Mouse (Mus musculus) heart, adult 18-20 months (tissue): Measurements from ENCODE around the gene Dmpk. TPM values are rescaled to one million over a fixed set of nuclear protein-coding genes. Genes with fewer than 3 reads are reported as not detected.
"Not testable (repeated sequence)": the region's sequence is repeated elsewhere in the genome, so short reads cannot be mapped to it uniquely, and the experiment has no call there.

Experiments used
- DNase-seq, 2 experiments: peaks; one replicate each; pipeline ENCODE4 v3.0.0; 2021 to 2022; ENCODE audit warnings: mixed read lengths in 1 of 2
- long read RNA-seq, 2 experiments: library from polyadenylated mRNA; stranded (forward); transcript quantifications; one replicate each; pipeline ENCODE4 v2.0.0; 2021
- total RNA-seq, 2 experiments: library from RNA; stranded (reverse); gene quantifications; 2 replicates each; pipeline ENCODE4 v1.2.3; 2021

The Dmpk gene
- total RNA-seq = 100 to 1,000 TPM; 503 to 516 TPM
- long read RNA-seq, experiment 1, transcript Dmpk-201 (15 exons, 2,761 nt) = major isoform, 82 of 368 reads
- long read RNA-seq, experiment 1, partial matches to known transcripts = 67 of 368 reads
- long read RNA-seq, experiment 1, other reads (novel, unspliced or antisense) = 211 of 368 reads
- long read RNA-seq, experiment 2, transcript Dmpk-201 (15 exons, 2,761 nt) = major isoform, 29 of 164 reads
- long read RNA-seq, experiment 2, partial matches to known transcripts = 33 of 164 reads
- long read RNA-seq, experiment 2, other reads (novel, unspliced or antisense) = 94 of 164 reads

GRCm38 (mm10) chr7:19083701-19084100 is at the start of gene Dmpk:
Gene Dmpk (plus strand): TSS chr7:19083849.
- peak; percentile 74 to 77 for DNase-seq

GRCm38 (mm10) chr7:19044616-19045015 is 39.0 kb upstream of the Dmpk start:
- DNase-seq = no peak

- DNase-seq = peak in 1 of 2 experiments; percentile 36
These were observed 37.2 kb upstream of the Dmpk start for GRCm38 (mm10) chr7:19046286-19047069.

GRCm38 (mm10) chr7:19048006-19048527 is 35.6 kb upstream of the Dmpk start:
- DNase-seq = no peak

GRCm38 (mm10) chr7:19049252-19049651 is 34.4 kb upstream of the Dmpk start:
- DNase-seq = no peak

GRCm38 (mm10) chr7:19050172-19050571 is 33.5 kb upstream of the Dmpk start:
- peak in 1 of 2 experiments; percentile 22 for DNase-seq

- DNase-seq = peak; percentile 38 to 43
These were observed 32.5 kb upstream of the Dmpk start for GRCm38 (mm10) chr7:19051161-19051560.

- DNase-seq = no peak
These were observed 31.1 kb upstream of the Dmpk start for GRCm38 (mm10) chr7:19052345-19053135.

- DNase-seq = no peak
These were observed 30.5 kb upstream of the Dmpk start for GRCm38 (mm10) chr7:19053136-19053532.

GRCm38 (mm10) chr7:19054047-19054776 is 29.4 kb upstream of the Dmpk start, which contains the start of gene Rsph6a:
Gene Rsph6a (plus strand): TSS chr7:19054690.
- DNase-seq = peak in 1 of 2 experiments; percentile 28

GRCm38 (mm10) chr7:19054777-19055076 is 28.9 kb upstream of the Dmpk start:
- no peak for DNase-seq

- no peak for DNase-seq
These were observed 28.5 kb upstream of the Dmpk start for GRCm38 (mm10) chr7:19055108-19055507.

- no peak for DNase-seq
These were observed 26.2 kb upstream of the Dmpk start for GRCm38 (mm10) chr7:19057405-19057804.

- no peak for DNase-seq
These were observed 17.8 kb upstream of the Dmpk start for GRCm38 (mm10) chr7:19065896-19066295.

GRCm38 (mm10) chr7:19067063-19067462 is 16.6 kb upstream of the Dmpk start:
- no peak for DNase-seq

- DNase-seq = no peak
These were observed 15.7 kb upstream of the Dmpk start for GRCm38 (mm10) chr7:19067935-19068334.

GRCm38 (mm10) chr7:19068707-19069106 is 14.9 kb upstream of the Dmpk start:
- DNase-seq = peak; percentile 60 to 91

- no peak for DNase-seq
These were observed 14.1 kb upstream of the Dmpk start for GRCm38 (mm10) chr7:19069500-19069899.

GRCm38 (mm10) chr7:19071024-19071423 is 12.6 kb upstream of the Dmpk start:
- DNase-seq = not testable (repeated sequence)

GRCm38 (mm10) chr7:19073504-19073903 is 10.1 kb upstream of the Dmpk start:
- DNase-seq = peak in 1 of 2 experiments; percentile 54

GRCm38 (mm10) chr7:19074494-19074893 is 9.2 kb upstream of the Dmpk start:
- no peak for DNase-seq

- DNase-seq = no peak
These were observed 8.4 kb upstream of the Dmpk start for GRCm38 (mm10) chr7:19075231-19075630.
